Mouse (Mus musculus): ENCODE measurements at regions not wholly inside any gene's neighbourhood (a gene's known extent, or its start where the extent isn't known, plus 50 kb on each side); places are given as distances from the start of the nearest gene placed in this dataset.

GRCm38 (mm10) chr7:117734994-117735698 is 354.4 kb downstream of the Xylt1 start:
- TF ChIP-seq GABPA (IDR thresholded peaks at IDR 0.05; ENCODE audit: low read depth, low read length): no peak
- TF ChIP-seq CTCF (IDR thresholded peaks at IDR 0.05 in 2 of 3, conservative IDR thresholded peaks at IDR 0.05 in 1 of 3; ENCODE audit: control insufficient read depth in 1 of 3, insufficient read depth in 1 of 3, low read depth in 2 of 3, low read length in 3 of 3, poor library complexity in 1 of 3, severe bottlenecking in 1 of 3): no peak
- TF ChIP-seq POLR2A (IDR thresholded peaks at IDR 0.05; ENCODE audit: control insufficient read depth in 1 of 2, insufficient read depth in 1 of 2, low read depth in 1 of 2, low read length in 2 of 2, poor library complexity in 1 of 2): no peak
- TF ChIP-seq EP300 (IDR thresholded peaks at IDR 0.05; ENCODE audit: low read depth in 1 of 2, low read length in 2 of 2): no peak
- no peak for TF ChIP-seq POLR2AphosphoS5 (IDR thresholded peaks at IDR 0.05; ENCODE audit: borderline replicate concordance, low read depth, low read length)
- no peak for TF ChIP-seq MAX (IDR thresholded peaks at IDR 0.05; ENCODE audit: low read length)
- no peak for TF ChIP-seq MAFK (IDR thresholded peaks at IDR 0.05; ENCODE audit: borderline replicate concordance, low read depth, low read length)
- no peak for TF ChIP-seq RAD21 (IDR thresholded peaks at IDR 0.05; ENCODE audit: low read depth, low read length)
- no peak for TF ChIP-seq TBP (IDR thresholded peaks at IDR 0.05; ENCODE audit: low read depth, low read length)
- TF ChIP-seq USF2 (IDR thresholded peaks at IDR 0.05; ENCODE audit: borderline replicate concordance in 1 of 2, insufficient read depth in 1 of 2, low read depth in 1 of 2, low read length in 2 of 2): no peak
- no peak for TF ChIP-seq MEF2A (IDR thresholded peaks at IDR 0.05; ENCODE audit: extremely low read depth, insufficient replicate concordance, low read depth, low read length, poor library complexity, severe bottlenecking)
